Mouse (Mus musculus) spleen, adult 2 months (tissue): Measurements from ENCODE around the gene Krt2. TPM values are rescaled to one million over a fixed set of nuclear protein-coding genes. Genes with fewer than 3 reads are reported as not detected.

Source experiments
- DNase-seq, 2 experiments: peaks; one replicate each; pipeline versions ENCODE4 v3.0.0 to v3.0.0-alpha.2; 2012 to 2021; ENCODE audit warnings: low spot score in 2 of 2, low read depth in 1 of 2
- H3K27ac ChIP-seq: fragments of 200-500 bp; 2 replicates; pipeline ENCODE4 v1.5.1; 2012; ENCODE audit warnings: low read length, inconsistent platforms; ENCODE audit not compliant: insufficient read depth
- H3K27me3 ChIP-seq: fragments of 200-500 bp; 2 replicates; pipeline ENCODE4 v1.6.1; 2012; ENCODE audit warnings: mild to moderate bottlenecking, moderate library complexity, low read length, inconsistent platforms; ENCODE audit not compliant: control insufficient read depth, insufficient read depth
- H3K36me3 ChIP-seq: fragments of 200-500 bp; 2 replicates; pipeline ENCODE4 v1.6.1; 2012; ENCODE audit warnings: mild to moderate bottlenecking, low read length, inconsistent platforms; ENCODE audit not compliant: control insufficient read depth, insufficient read depth
- H3K4me1 ChIP-seq: fragments of 200-500 bp; 2 replicates; pipeline ENCODE4 v1.6.1; 2011; ENCODE audit warnings: inconsistent platforms; ENCODE audit not compliant: control insufficient read depth, insufficient read depth, insufficient read length
- H3K4me3 ChIP-seq: fragments of 200-500 bp; 2 replicates; pipeline ENCODE4 v1.5.1; 2011; ENCODE audit warnings: mild to moderate bottlenecking, inconsistent platforms; ENCODE audit not compliant: insufficient read depth, insufficient read length; ENCODE audit errors: extremely low read depth
- CTCF ChIP-seq: fragments of 200-500 bp; IDR thresholded peaks from 2 replicates; pipeline ENCODE4 v1.5.1; 2011; ENCODE audit warnings: mild to moderate bottlenecking, inconsistent platforms; ENCODE audit not compliant: insufficient read depth, insufficient read length, insufficient replicate concordance; ENCODE audit errors: extremely low read depth
- POLR2A ChIP-seq: fragments of 200-500 bp; IDR thresholded peaks from 2 replicates; pipeline ENCODE4 v1.6.1; 2011; ENCODE audit warnings: low read depth, low read length, inconsistent platforms
- WGBS: fragments of 180-500 bp; shearing (Covaris S2); methylation state at CpG from one replicate; pipeline ENCODE4 v1.1.7; 2018; 5-methylcytosine and 5-hydroxymethylcytosine counted together
- polyA plus RNA-seq: library from polyadenylated mRNA; depleted of rRNA; stranded (reverse); fragments of >200 nt; gene quantifications from 2 replicates; pipeline ENCODE4 v1.2.3, GENCODE M21; 2012

Krt2 gene
- polyA plus RNA-seq, 1 experiment: not detected

GRCm38 (mm10) chr15:101855732-101856131, 37.8 kb upstream of the Krt2 start:
- Histone ChIP-seq H3K27me3 (peaks cover 1% of the 10 kb centered on the region; the same call in 1 of the 2 replicates), H3K4me1 (no peaks in the 10 kb centered on the region), H3K36me3 (no peaks in the 10 kb centered on the region), H3K27ac (no peak overlapping the region), H3K4me3 (no peak overlapping the region)
- WGBS: 67% methylated on average over 3 of the region's 3 CpGs
- TF ChIP-seq POLR2A: no peak
- TF ChIP-seq CTCF: no peak
- no peak for DNase-seq

- Histone ChIP-seq H3K36me3 (no peaks in the 10 kb centered on the region), H3K4me3 (no peak overlapping the region), H3K27ac (no peak overlapping the region), H3K27me3 (peaks cover under 1% of the 10 kb centered on the region; the same call in 1 of the 2 replicates), H3K4me1 (no peaks in the 10 kb centered on the region)
- no peak for DNase-seq
- 37% methylated on average over 5 of the region's 5 CpGs for WGBS
- TF ChIP-seq POLR2A (no peak), CTCF (no peak)
Measured at GRCm38 (mm10) chr15:101854294-101854693, 36.3 kb upstream of the Krt2 start.

GRCm38 (mm10) chr15:101852571-101852970, 34.6 kb upstream of the Krt2 start:
- Histone ChIP-seq H3K27ac (no peak overlapping the region), H3K36me3 (no peaks in the 10 kb centered on the region), H3K4me1 (no peaks in the 10 kb centered on the region), H3K27me3 (no peaks in the 10 kb centered on the region), H3K4me3 (no peak overlapping the region)
- DNase-seq: no peak
- WGBS: 34% methylated on average over 5 of the region's 5 CpGs
- TF ChIP-seq CTCF (no peak), POLR2A (no peak)

GRCm38 (mm10) chr15:101850694-101851093, 32.7 kb upstream of the Krt2 start, which contains the start of gene Krt1:
TSS of gene Krt1 (minus strand) at chr15:101850794.
- no peak for TF ChIP-seq POLR2A
- TF ChIP-seq CTCF: no peak
- peaks cover under 1% of the 10 kb centered on the region; the same call in 1 of the 2 replicates for H3K4me1 ChIP-seq
- DNase-seq: no peak
- no peak within 1 kb of the TSS for H3K4me3 ChIP-seq
- WGBS: 79% methylated on average over 6 of the region's 6 CpGs
- no peaks in the 10 kb centered on the region for H3K36me3 ChIP-seq
- no peak within 1 kb of the TSS for H3K27ac ChIP-seq
- H3K27me3 ChIP-seq: peaks cover 4% of the 10 kb centered on the region

- H3K4me3 ChIP-seq: peak overlapping the region; percentile 37; the same call in 1 of the 2 replicates
Measured at GRCm38 (mm10) chr15:101845971-101846403, 28.0 kb upstream of the Krt2 start.

GRCm38 (mm10) chr15:101843192-101843591, 25.2 kb upstream of the Krt2 start:
- peaks cover 2% of the 10 kb centered on the region; the same call in 1 of the 2 replicates for H3K4me1 ChIP-seq
- peaks cover 6% of the 10 kb centered on the region for H3K27me3 ChIP-seq
- no peak for DNase-seq
- no peak overlapping the region for H3K4me3 ChIP-seq
- 62% methylated on average over 9 of the region's 9 CpGs for WGBS
- H3K27ac ChIP-seq: no peak overlapping the region
- TF ChIP-seq POLR2A (no peak), CTCF (no peak)
- no peaks in the 10 kb centered on the region for H3K36me3 ChIP-seq

More at GRCm38 (mm10) chr15:101845971-101846403, 28.0 kb upstream of the Krt2 start:
- whole genome bisulfite sequencing: 2% methylated on average over 36 of the region's 37 CpGs
- DNase-seq: no peak
- no peaks in the 10 kb centered on the region for H3K36me3 ChIP-seq
- no peak overlapping the region for H3K27ac ChIP-seq
- peaks cover 2% of the 10 kb centered on the region; the same call in 1 of the 2 replicates for H3K4me1 ChIP-seq
- H3K27me3 ChIP-seq: peaks cover 6% of the 10 kb centered on the region
- TF ChIP-seq CTCF (no peak), POLR2A (no peak)

- Histone ChIP-seq H3K27ac (no peak overlapping the region), H3K4me3 (no peak overlapping the region), H3K27me3 (no peaks in the 10 kb centered on the region), H3K36me3 (no peaks in the 10 kb centered on the region), H3K4me1 (no peaks in the 10 kb centered on the region)
- no peak for TF ChIP-seq CTCF
- TF ChIP-seq POLR2A: no peak
- WGBS: 60% methylated on average over 5 of the region's 5 CpGs
- no peak for DNase-seq
Measured at GRCm38 (mm10) chr15:101834784-101835328, 16.9 kb upstream of the Krt2 start.
